Mouse (Mus musculus): ENCODE measurements around the gene Lhx3.
A peak's percentile ranks its signal among the peaks of the same experiment; 100 is the strongest.

Gene Lhx3

DNA sequence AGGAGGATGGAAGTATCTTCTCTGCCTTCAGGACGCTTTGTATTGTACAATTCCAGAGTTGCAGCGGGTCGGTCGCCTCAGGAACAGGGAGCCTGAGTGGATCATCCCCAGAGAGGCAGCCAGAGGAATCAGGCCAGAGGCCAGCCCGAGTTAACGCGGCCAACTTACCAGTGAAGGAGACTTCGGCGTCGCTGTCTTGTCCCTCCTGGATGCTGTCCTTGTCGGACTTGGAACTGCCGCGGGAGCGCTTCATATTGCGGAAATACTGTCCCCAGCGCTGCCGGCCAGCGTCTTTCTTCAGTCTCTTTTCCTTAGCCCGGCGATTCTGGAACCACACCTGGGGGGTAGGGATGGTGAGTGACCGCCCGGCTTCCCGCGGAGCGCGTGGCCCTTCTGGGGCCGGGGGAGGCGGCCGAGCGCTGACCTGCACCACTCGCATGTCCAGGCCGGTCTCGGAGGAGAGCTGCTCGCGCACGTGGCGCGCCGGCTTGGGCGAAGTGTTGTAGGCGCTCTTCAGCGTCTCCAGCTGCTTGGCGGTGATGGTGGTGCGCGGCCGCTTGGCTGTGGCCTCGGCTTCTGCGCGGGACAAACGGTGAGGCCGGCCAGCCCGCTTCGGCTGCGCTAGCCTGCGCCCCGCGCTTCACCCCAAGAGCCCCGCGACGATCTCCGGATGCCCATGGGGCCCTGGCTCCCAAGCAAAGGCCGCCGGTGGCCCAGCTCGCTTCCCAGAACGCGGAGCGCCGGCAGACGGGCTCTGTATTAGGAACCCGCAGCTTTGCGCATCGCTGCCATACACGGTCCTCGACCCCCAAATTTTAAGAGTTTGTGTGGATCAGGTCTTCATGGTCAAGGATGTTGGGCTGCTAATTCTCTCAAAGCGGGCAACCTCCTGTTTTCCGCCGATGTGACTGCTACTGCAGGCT is 5.9 kb downstream of the Lhx3 start:
- no peak for DNase-seq (ENCODE audit: low spot score)

DNA sequence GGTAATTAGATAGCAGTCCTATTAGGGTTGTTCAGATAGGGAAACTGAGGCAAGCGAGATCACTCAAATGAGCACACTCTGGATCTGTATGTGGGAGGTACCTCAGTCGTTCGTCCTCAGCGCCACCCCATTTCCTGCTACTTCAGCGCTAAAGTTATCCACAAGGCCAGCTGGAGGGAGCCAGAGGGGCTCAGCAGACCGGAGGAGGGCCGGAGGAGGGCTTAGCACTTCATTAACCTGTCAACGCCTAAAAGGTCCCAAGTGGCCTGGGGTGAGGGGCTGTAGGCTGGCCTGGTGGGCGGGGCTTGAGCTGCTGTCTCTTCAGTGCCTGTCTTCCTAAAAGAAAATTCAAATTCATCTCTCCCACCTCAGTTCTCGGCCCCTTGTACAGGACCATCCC is 9.6 kb downstream of the Lhx3 start:
- no peak for DNase-seq (ENCODE audit: low spot score)

DNA sequence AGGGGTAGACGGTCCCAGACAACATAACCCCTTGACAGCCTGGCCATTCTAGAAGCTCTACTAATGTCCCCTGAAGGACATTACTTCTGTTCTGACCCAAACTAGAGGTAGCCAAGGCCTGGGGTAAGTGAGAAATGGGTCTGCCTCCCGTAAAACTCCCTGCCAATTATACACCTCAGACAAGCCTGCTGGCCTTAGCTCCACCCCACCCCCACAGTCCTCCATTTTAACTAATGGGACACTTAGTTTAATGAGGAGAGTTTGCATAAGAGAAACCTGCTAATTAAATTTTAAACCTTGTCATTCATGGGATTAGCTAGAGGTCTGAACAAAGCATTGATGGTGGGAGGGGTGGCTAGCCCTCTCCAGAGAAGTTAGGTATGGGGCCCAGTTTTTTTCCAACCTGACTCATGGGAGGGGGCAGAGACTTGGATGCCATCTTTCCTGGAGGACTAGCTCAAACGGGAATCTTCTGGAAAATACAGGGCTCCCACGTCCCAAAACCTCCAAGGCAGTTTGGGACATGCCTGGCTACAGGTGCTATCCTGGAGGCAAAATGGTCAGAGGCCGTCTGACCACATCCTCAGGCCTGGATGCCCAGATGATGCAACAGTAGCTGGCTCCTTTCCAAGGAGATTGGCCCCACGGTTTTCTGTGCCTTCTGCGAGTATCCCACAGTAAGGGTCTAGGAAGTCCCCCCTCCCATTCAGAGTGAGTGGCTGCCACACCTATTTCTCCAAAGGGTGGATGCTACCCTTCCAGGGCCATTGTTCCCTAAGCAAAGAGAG is 13.3 kb downstream of the Lhx3 start:
- DNase-seq (ENCODE audit: low spot score), result no peak

DNA sequence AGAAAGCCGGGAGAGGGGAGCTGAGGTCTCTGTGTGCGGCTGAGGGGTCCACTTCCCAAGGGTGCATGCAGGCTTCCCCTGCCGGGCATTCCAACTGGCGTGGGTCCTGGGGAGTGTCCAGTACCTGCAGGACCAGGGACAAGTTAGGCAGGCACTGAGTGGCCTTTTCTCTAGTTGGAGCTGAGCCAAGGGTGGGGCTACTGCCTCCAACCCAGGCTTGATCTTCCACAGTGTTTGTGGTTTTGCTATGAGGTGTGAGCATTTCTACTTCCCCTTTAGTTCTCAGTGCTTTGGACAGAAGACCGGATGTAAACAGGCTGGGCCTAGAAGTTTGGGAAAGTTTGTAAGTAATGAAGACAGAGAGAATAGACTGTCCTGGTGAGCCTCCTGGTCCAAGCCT is 19.6 kb downstream of the Lhx3 start:
- no peak for DNase-seq (ENCODE audit: low spot score)

DNA sequence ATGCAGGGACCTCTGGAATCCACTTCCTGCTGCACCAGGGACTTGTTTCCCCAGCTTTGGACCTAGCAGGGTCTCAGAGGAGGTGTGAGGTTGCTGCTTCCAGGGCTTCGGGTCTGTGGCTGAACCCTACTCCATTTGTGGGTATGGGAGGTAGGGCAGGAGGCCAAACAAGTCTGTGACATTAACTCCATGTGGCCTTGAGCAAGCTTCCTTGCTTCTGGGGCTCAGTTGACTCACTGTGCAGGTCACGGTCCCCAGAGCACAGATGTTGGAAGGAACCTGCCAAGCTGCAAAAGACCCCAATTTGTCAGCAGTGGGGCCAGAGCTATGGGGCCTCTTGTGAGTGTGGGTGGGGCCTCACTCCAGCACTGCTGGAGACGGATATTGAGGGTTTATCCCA is 23.7 kb downstream of the Lhx3 start:
- no peak for DNase-seq (ENCODE audit: low spot score)

DNA sequence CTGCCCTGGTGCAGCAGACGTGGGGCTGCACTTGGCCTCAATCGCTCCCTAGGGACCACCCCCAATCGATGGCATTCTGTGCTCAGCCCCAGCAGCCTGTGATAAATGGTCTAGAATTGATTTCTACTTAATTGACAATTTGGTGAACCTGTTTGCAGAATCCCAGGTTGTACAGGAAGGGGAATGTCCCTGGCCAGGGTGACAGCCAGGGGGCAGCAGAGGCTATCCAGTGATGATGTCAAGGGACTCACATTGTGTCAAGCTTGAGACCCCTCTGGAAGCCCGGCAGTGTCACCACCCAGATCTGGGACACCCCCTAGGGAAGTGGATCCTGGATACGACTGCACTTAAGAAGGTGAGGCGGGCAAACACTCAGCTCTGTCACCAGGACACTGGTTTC is 25.4 kb downstream of the Lhx3 start:
- peak; percentile 55 for DNase-seq (ENCODE audit: low spot score)

DNA sequence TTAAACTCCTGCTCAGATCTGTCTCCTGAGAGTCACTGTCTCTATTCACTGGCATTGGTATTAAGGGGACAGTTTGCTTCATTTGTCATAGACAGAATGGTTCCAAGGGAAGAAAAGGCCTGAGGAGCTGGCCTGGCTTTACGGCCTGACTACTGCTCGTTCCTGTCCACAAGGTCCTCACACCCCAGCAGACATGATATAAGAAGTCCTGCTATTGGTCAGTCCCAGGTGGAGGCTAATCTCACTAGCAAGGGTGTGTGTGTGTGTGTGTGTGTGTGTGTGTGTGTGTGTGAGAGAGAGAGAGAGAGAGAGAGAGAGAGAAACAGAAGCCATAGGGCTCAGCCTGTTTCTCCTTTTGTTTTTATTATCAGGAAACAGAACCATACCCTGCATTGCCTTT is 30.9 kb downstream of the Lhx3 start:
- no peak for DNase-seq (ENCODE audit: low spot score)

DNA sequence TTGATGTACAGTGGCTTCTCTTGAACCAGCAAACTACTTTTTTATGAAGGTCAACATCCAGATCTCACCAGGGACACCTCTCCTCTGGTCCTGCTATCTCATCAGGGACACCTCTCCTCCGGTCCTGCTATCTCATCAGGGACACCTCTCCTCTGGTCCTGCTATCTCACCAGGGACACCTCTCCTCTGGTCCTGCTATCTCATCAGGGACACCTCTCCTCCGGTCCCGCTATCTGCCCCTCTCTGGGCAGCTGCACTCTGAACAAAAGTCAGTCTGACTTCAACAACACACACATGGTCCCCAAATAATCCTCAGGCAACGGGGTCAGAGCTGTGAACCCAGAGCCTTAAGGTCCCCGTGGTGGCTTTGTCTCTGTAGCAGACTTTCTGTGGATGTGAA is 31.4 kb downstream of the Lhx3 start:
- DNase-seq (ENCODE audit: low spot score), result no peak

DNA sequence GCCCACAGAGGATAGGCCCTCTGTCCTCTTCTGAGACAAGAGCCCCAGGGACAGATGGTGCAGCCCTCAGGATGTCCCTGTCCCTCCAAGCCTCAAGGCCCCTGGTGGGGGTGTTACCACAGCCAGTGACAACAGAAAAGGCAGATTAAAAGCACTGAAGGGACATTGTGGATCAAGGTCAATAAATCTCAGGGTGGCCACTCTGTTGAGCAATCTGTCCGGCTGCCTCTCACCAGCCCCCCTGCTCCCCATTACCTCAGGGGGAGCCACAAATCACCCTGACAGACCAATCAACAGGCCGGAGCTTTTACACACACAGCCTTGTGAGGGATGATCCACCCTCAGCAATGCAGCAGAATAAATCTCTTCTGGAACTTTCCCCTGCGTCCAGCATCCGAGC is 32.9 kb downstream of the Lhx3 start:
- DNase-seq (ENCODE audit: low spot score), result no peak

DNA sequence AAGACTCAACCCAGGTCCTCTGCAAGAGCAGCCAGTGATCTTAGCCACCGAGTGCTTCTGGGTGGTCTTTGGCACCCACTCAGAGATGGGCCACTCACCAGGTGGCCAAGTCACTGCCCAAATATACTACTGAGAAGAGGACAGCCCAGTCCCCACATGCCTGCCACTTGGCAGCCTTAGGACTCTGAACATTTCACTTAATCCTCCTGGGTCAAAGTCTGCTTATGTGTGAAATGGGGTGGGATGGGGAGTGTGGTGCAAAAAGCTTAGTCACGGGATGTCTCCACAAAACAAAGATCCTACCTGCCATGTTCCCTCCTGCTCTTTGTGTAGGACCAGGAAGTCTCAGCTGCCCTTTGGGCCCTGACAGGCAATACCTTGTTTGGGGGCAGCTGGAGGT is 35.9 kb downstream of the Lhx3 start:
- no peak for DNase-seq (ENCODE audit: low spot score)

DNA sequence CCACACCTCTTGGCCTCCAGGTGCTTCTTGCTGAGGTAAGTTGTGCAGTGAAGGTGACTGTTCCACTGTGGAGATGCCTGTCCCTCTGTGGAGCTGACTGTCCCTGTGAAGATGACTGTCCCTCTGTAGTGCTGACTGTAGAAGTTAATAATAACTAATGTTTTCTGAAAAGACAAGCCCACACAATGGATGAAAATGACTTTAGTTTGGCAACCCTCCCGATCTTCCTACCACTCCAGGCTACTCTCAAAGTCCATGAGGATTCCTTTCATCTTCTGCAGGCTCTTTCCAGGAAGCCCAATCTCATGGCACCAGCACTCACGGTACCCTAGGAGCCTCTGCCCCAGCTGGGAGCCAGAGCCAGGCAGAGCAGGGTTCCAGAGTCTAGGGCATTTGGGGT is 37.7 kb downstream of the Lhx3 start:
- DNase-seq (ENCODE audit: low spot score), result no peak

DNA sequence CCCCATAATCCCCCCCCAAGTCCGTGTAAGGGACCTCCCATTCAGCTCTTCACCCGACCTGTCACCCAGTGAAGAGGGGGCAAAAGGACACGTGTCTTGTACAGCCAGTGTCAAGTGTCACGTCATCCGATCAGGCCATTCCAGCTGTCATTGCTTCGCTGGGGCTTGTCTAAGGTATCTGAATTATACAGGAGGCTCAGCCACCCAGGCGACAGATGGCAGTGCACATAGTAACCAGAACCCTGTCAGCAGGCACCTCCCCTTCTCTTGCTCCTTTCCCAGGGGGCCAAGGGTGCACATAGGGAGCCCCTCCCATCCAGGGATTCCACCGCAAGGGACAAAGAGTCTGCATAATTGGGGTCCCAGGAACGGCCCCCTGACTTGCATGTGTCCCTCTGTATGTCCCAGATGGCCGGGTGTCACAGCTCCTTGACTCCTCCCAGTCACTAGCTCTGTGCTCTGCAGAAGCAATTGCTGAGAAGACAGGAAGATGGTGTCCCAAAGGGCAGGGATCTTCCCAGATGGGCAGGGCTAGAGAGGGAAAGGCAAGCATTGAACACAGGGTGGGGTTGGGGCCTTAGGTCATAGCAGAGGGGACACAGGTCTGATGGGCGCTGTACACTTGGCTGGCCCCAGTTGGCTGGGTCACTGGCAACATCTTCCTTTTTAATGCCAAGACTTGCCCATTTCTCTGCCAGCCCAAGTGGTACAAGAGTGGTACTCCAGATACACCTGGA is 39.1 kb downstream of the Lhx3 start:
- no peak for DNase-seq (ENCODE audit: low spot score)

DNA sequence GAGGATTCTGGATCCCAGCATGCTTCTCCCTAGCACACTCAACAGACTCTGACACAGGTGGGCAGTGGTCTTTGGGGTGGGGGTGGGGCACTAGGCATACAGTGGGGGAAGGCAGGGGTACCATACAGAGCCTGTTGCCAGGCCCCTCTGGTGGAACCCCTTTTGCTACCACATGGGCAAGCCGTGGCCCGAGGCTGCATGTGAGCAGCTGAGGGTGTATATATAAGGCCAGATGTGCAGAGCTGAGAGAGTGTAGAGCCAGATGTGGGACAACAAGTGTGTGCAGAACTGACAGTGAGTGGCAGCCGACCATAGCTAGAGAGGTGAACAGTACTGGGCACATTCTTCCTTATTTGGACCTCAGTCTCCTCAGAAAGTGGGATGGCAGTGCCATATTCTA is 41.2 kb downstream of the Lhx3 start:
- no peak for DNase-seq (ENCODE audit: low spot score)

DNA sequence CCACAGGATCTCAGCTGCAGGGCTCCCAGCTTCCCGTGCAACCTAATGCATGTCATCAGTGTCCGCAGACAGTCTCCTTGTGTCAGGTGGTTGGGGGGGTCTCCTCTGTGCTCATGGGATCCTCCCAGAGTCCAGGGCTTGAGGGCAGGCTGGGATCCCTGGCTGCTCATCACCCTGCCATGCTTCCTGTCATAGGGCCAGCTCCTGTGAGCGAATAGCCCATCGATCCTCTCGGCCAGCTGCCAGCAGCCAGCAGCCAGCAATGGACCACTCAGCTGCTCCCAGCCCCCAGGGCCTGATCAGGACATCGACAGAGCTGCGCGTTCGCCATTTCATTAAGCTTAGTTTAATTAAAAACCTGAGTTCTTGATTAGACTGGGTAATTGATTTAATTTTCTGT is 50.0 kb downstream of the Lhx3 start:
- no peak for DNase-seq (ENCODE audit: low spot score)

DNA sequence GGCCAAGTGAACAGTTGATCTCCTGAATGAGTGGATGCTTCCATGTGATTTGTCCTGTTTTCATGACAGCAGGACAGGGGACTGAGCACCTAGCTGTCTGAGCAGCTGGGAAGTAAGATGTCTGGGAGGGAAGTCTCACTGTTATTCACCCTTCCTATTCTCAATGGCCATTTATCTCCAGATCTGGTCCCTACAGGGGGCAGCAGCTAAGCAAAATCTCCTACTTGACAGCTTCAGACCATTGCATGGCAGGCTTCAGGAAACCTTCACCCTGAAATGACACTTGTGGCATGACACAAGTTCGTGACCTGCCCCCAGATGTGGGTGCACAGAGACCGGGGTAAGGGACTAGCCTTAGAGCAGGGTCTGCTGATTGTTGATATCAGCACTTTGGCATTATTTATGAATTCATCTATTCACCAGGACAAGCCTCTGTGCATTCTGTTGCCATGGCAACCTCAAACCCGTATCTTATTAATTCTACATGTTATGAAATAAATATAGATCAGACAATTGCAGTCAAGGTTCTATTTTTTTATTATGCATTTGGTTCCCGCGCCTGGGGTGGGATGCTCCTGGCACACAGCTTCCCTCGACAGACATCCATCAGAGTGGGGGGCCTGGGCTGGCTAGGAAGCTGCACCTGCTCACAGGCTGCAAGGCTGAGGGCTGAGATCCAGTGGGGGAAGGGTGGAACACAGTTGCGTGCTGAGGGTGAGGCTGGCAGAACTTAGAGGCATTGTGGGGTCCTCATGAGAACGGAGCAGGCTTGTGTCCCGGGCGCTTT is 51.7 kb downstream of the Lhx3 start:
- DNase-seq (ENCODE audit: low spot score), result no peak

DNA sequence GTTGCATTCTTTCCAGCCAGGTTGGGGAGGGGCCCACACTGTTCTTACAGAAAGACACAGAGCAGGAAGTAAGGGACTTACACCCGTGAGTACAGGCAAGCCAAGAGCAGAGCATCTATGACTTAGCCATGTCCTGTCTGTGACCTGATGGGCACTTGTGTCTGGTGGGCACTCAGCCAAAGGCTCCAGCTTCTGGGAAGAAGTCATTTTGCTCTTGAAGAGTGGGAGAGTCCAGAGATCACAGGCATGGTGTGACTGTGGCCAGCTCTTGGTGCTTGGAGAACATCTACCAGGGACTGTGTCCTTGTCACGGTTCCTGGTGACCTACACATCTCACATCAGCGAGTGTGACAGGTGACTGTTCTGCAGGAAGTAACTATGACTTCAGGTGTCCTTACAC is 52.4 kb downstream of the Lhx3 start:
- no peak for DNase-seq (ENCODE audit: low spot score)

DNA sequence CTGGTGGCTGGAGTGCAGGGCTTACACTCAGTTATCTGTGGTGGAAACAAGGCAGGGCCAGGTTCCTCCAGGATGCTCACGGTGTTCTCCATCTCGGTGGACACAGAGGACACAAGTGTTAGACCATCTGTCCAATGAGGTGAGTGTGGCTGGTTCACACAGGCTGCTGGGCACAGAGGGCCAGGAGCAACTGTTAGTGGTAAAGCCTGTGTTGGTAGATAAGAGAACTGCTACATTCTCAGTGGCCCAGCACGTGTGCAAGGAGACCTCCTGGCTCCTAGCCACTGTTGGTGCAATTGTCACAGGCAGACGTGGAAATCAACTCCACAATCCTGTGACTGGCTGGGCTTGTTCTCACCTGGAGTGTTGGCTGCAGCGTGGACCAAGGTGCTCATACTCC is 53.5 kb downstream of the Lhx3 start:
- no peak for DNase-seq (ENCODE audit: low spot score)

DNA sequence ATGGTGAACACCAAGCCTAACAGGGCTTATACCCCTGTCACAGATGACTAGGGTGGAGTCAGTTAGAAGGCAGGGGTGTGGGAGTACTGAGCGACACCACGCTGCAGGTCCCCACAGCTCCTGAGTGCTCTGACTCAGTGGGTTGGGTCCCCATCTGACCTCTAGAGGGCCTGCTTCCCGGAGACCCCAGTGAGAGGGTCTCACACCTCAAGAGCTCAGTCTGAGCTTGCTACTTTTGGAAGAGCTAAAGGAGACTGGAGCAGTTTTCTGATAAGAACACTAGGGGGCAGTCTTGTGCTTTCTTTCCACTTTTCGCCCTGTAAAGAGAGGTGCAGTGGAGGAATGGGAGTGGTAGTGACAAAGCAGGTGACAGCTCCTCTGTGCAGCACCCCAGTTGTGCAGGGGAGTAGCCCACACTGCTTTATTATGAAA is 54.2 kb downstream of the Lhx3 start:
- DNase-seq (ENCODE audit: low spot score), result no peak

DNA sequence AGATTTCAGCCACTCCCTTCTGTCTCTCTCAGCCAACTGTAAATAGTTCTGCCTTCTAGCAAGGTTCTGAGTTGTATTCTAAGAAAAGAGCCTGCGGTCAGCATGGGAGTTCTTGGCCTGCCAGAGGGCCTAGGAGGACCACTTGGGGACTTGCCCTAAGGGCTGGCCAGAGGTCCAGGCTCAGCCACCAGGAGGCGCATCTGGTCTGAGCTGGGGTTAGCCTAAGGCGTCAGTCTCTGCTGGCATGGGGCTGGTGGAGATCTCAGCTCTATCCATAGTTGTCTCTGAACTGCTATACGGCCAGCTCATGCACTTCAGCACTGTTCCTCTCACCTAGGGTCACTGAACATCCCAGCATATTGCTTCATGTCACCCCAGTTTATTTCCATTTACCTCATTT is 54.8 kb downstream of the Lhx3 start:
- DNase-seq (ENCODE audit: low spot score), result peak; percentile 58

Data from ovary, postnatal 36 days (tissue).